Mouse (Mus musculus) adrenal gland, adult 18-20 months (tissue): Measurements from ENCODE around the gene Neurl1a. TPM values are rescaled to one million over a fixed set of nuclear protein-coding genes. Genes with fewer than 3 reads are reported as not detected.

ENCODE experiments used
- microRNA-seq, 2 experiments: library from miRNA; unstranded; fragments of <30 nt; microRNA quantifications; one replicate each; pipeline ENCODE4 v1.2.0; 2021; ENCODE audit warnings: borderline number of aligned reads in 2 of 2
- total RNA-seq, 2 experiments: library from RNA; stranded (reverse); gene quantifications; 1 replicate in 1 of 2; 2 replicates in 1 of 2; pipeline ENCODE4 v1.2.3; 2021

The Neurl1a gene
- total RNA-seq, 2 experiments from 2014 or later, result 13.4 to 16.9 TPM

Small RNA genes lying within 50 kb of the gene (microRNA-seq; reads per million reads assigned to microRNA genes)
- gene Mir6995, result 0.95 to 3.1 reads per million in 2 experiments

Other genes with a start within 250 kb of the Neurl1a start
- gene Ina, start 164.1 kb upstream of the Neurl1a start, total RNA-seq, result 1 to 10 TPM; 7.8 to 8.6 TPM
- 10 to 100 TPM; 57.5 to 68.4 TPM for gene Nt5c2, start 163.7 kb upstream of the Neurl1a start, total RNA-seq
- gene Pcgf6, start 127.9 kb upstream of the Neurl1a start, total RNA-seq, result 10 to 100 TPM in 1 of 2 experiments, 1 to 10 TPM in 1; 7.4 to 10.8 TPM
- gene Taf5, start 111.1 kb upstream of the Neurl1a start, total RNA-seq, result 1 to 10 TPM; 3.8 to 4.3 TPM
- 100 to 1,000 TPM; 640 to 879 TPM for gene Usmg5, start 88.2 kb upstream of the Neurl1a start, total RNA-seq
- 10 to 100 TPM; 24.5 to 25.7 TPM for gene Pdcd11, start 88.1 kb upstream of the Neurl1a start, total RNA-seq
- gene Calhm2, start 40.5 kb upstream of the Neurl1a start, total RNA-seq, result 1 to 10 TPM; 5.1 to 5.5 TPM
- gene Calhm1, start 34.6 kb upstream of the Neurl1a start, total RNA-seq, result not detected
- gene Calhm3, start 21.1 kb upstream of the Neurl1a start, total RNA-seq, result not detected